Mouse (Mus musculus) MEL (cell line): ENCODE measurements around the gene Gm11992. TPM values are rescaled to one million over a fixed set of nuclear protein-coding genes. Genes with fewer than 3 reads are reported as not detected.

Experiments
- DNase-seq: peaks from one replicate; pipeline ENCODE4 v3.0.0; 2011; ENCODE audit warnings: low read depth, low spot score
- H3K27ac ChIP-seq: 2 replicates; pipeline ENCODE4 v1.5.1; 2012; ENCODE audit warnings: low read depth, mild to moderate bottlenecking, control low read depth, low read length, moderate library complexity; ENCODE audit not compliant: control insufficient read depth
- H3K27me3 ChIP-seq, 2 experiments: fragments of 150-350 bp in 1 of 2; sonication (generic) in 1 of 2; 2 replicates each; pipeline ENCODE4 v1.6.1; 2012; ENCODE audit warnings: low read length in 2 of 2, mild to moderate bottlenecking in 2 of 2, improper control_type of control experiment in 1 of 2, moderate library complexity in 1 of 2; ENCODE audit not compliant: insufficient read depth in 2 of 2, control insufficient read depth in 1 of 2
- H3K36me3 ChIP-seq, 2 experiments: 2 replicates each; pipeline ENCODE4 v1.6.1; 2012 to 2014; ENCODE audit warnings: low read length in 2 of 2, improper control_type of control experiment in 1 of 2, inconsistent platforms in 1 of 2, mild to moderate bottlenecking in 1 of 2; ENCODE audit not compliant: insufficient read depth in 2 of 2, control insufficient read depth in 1 of 2
- H3K4me1 ChIP-seq, 2 experiments: fragments of 150-350 bp in 1 of 2; sonication (generic) in 1 of 2; 2 replicates each; pipeline ENCODE4 v1.6.1; 2012; ENCODE audit warnings: low read length in 2 of 2, improper control_type of control experiment in 1 of 2, mild to moderate bottlenecking in 1 of 2; ENCODE audit not compliant: insufficient read depth in 2 of 2, control insufficient read depth in 1 of 2
- H3K4me3 ChIP-seq, 2 experiments: fragments of 150-350 bp in 1 of 2; sonication (generic) in 1 of 2; 2 replicates each; pipeline ENCODE4 v1.5.1; 2012; ENCODE audit warnings: low read depth in 2 of 2, low read length in 2 of 2, mild to moderate bottlenecking in 2 of 2, moderate library complexity in 2 of 2, control low read depth in 1 of 2, improper control_type of control experiment in 1 of 2; ENCODE audit not compliant: control insufficient read depth in 1 of 2, insufficient read depth in 1 of 2
- H3K79me2 ChIP-seq: 2 replicates; pipeline ENCODE4 v1.6.1; 2012; ENCODE audit warnings: mild to moderate bottlenecking, low read length, moderate library complexity; ENCODE audit not compliant: control insufficient read depth, poor library complexity, insufficient read depth
- H3K9ac ChIP-seq: 2 replicates; pipeline ENCODE4 v1.6.1; 2012; ENCODE audit warnings: low read depth, mild to moderate bottlenecking, control low read depth, low read length, moderate library complexity; ENCODE audit not compliant: control insufficient read depth, poor library complexity, severe bottlenecking
- H3K9me3 ChIP-seq: fragments of 150-350 bp; sonication (generic); replicated peaks from 2 replicates; pipeline ENCODE4 v1.6.1; 2012; ENCODE audit warnings: mild to moderate bottlenecking, low read length, improper control_type of control experiment, moderate library complexity; ENCODE audit not compliant: insufficient read depth
- CHD1 ChIP-seq: IDR thresholded peaks from 2 replicates; pipeline ENCODE4 v1.6.1; 2012; ENCODE audit warnings: low read depth, mild to moderate bottlenecking, inconsistent platforms, low read length, improper control_type of control experiment
- CHD2 ChIP-seq: IDR thresholded peaks from 2 replicates; pipeline ENCODE4 v1.6.1; 2011; ENCODE audit warnings: low read length, improper control_type of control experiment
- CTCF ChIP-seq, 3 experiments: IDR thresholded peaks in 2 of 3; conservative IDR thresholded peaks in 1 of 3; 2 replicates each; pipeline ENCODE4 v1.5.1; 2011 to 2012; ENCODE audit warnings: low read length in 3 of 3, low read depth in 2 of 3, mild to moderate bottlenecking in 2 of 3, improper control_type of control experiment in 1 of 3, inconsistent platforms in 1 of 3, mixed read lengths in 1 of 3, moderate library complexity in 1 of 3; ENCODE audit not compliant: control insufficient read depth in 1 of 3, insufficient read depth in 1 of 3, poor library complexity in 1 of 3, severe bottlenecking in 1 of 3
- E2F4 ChIP-seq: IDR thresholded peaks from 2 replicates; pipeline ENCODE4 v1.6.1; 2011; ENCODE audit warnings: low read depth, low read length, improper control_type of control experiment, borderline replicate concordance
- ELF1 ChIP-seq: IDR thresholded peaks from 2 replicates; pipeline ENCODE4 v1.6.1; 2014; ENCODE audit warnings: low read depth, mild to moderate bottlenecking, inconsistent platforms, low read length, improper control_type of control experiment, moderate library complexity
- EP300 ChIP-seq, 2 experiments: IDR thresholded peaks; 2 replicates each; pipeline ENCODE4 v1.6.1; 2011; ENCODE audit warnings: improper control_type of control experiment in 2 of 2, low read length in 2 of 2, low read depth in 1 of 2, mild to moderate bottlenecking in 1 of 2
- GATA1 ChIP-seq: IDR thresholded peaks from 2 replicates; pipeline ENCODE4 v1.6.1; 2011; ENCODE audit warnings: low read depth, low read length, improper control_type of control experiment
- HCFC1 ChIP-seq: IDR thresholded peaks from 2 replicates; pipeline ENCODE4 v1.6.1; 2012; ENCODE audit warnings: low read depth, mild to moderate bottlenecking, inconsistent platforms, low read length, improper control_type of control experiment, moderate library complexity
- KAT2A ChIP-seq: conservative IDR thresholded peaks from 2 replicates; pipeline ENCODE4 v1.6.1; 2012; ENCODE audit warnings: low read depth, low read length, improper control_type of control experiment, inconsistent platforms
- MAFK ChIP-seq: IDR thresholded peaks from 2 replicates; pipeline ENCODE4 v1.6.1; 2011; ENCODE audit warnings: low read depth, mild to moderate bottlenecking, low read length, improper control_type of control experiment, borderline replicate concordance
- MEF2A ChIP-seq: IDR thresholded peaks from 2 replicates; pipeline ENCODE4 v1.6.1; 2014; ENCODE audit warnings: low read depth, mild to moderate bottlenecking, inconsistent platforms, low read length, improper control_type of control experiment; ENCODE audit not compliant: poor library complexity, insufficient replicate concordance, severe bottlenecking; ENCODE audit errors: extremely low read depth
- MXI1 ChIP-seq: IDR thresholded peaks from 2 replicates; pipeline ENCODE4 v1.6.1; 2011; ENCODE audit warnings: mild to moderate bottlenecking, low read depth, low read length, improper control_type of control experiment
- MYC ChIP-seq: IDR thresholded peaks from 2 replicates; pipeline ENCODE4 v1.6.1; 2011; ENCODE audit warnings: low read depth, mild to moderate bottlenecking, low read length, improper control_type of control experiment, moderate library complexity
- NELFE ChIP-seq: IDR thresholded peaks from 2 replicates; pipeline ENCODE4 v1.6.1; 2011; ENCODE audit warnings: low read depth, low read length, improper control_type of control experiment
- NRF1 ChIP-seq: IDR thresholded peaks from 2 replicates; pipeline ENCODE4 v1.6.1; 2014; ENCODE audit warnings: low read depth, mild to moderate bottlenecking, inconsistent platforms, low read length, improper control_type of control experiment, moderate library complexity; ENCODE audit not compliant: poor library complexity, insufficient read depth, severe bottlenecking
- RCOR1 ChIP-seq: IDR thresholded peaks from 2 replicates; pipeline ENCODE4 v1.6.1; 2012; ENCODE audit warnings: low read depth, mild to moderate bottlenecking, inconsistent platforms, low read length, improper control_type of control experiment
- SIN3A ChIP-seq: IDR thresholded peaks from 2 replicates; pipeline ENCODE4 v1.6.1; 2012; ENCODE audit warnings: low read length, improper control_type of control experiment, inconsistent platforms
- TAL1 ChIP-seq: IDR thresholded peaks from 2 replicates; pipeline ENCODE4 v1.6.1; 2012; ENCODE audit warnings: mild to moderate bottlenecking, inconsistent platforms, low read length, moderate library complexity, mixed read lengths
- TBP ChIP-seq: IDR thresholded peaks from 2 replicates; pipeline ENCODE4 v1.8.0; 2011; ENCODE audit warnings: low read depth, low read length, improper control_type of control experiment
- TCF12 ChIP-seq: IDR thresholded peaks from 2 replicates; pipeline ENCODE4 v1.6.1; 2014; ENCODE audit warnings: low read depth, mild to moderate bottlenecking, inconsistent platforms, low read length, improper control_type of control experiment, moderate library complexity
- UBTF ChIP-seq: IDR thresholded peaks from 2 replicates; pipeline ENCODE4 v1.6.1; 2012; ENCODE audit warnings: low read depth, mild to moderate bottlenecking, inconsistent platforms, low read length, improper control_type of control experiment, moderate library complexity, borderline replicate concordance; ENCODE audit not compliant: insufficient read depth
- USF1 ChIP-seq: IDR thresholded peaks from 2 replicates; pipeline ENCODE4 v1.6.1; 2014; ENCODE audit warnings: low read depth, mild to moderate bottlenecking, inconsistent platforms, low read length, improper control_type of control experiment, moderate library complexity
- USF2 ChIP-seq, 2 experiments: IDR thresholded peaks; 2 replicates each; pipeline ENCODE4 v1.6.1; 2011 to 2012; ENCODE audit warnings: improper control_type of control experiment in 2 of 2, low read length in 2 of 2, borderline replicate concordance in 1 of 2, inconsistent platforms in 1 of 2, low read depth in 1 of 2, mild to moderate bottlenecking in 1 of 2; ENCODE audit not compliant: insufficient read depth in 1 of 2
- ZC3H11A ChIP-seq: IDR thresholded peaks from 2 replicates; pipeline ENCODE4 v1.6.1; 2012; ENCODE audit warnings: low read depth, mild to moderate bottlenecking, inconsistent platforms, low read length, improper control_type of control experiment
- ZKSCAN1 ChIP-seq: IDR thresholded peaks from 2 replicates; pipeline ENCODE4 v1.6.1; 2012; ENCODE audit warnings: low read depth, mild to moderate bottlenecking, inconsistent platforms, low read length, improper control_type of control experiment, moderate library complexity
- polyA plus RNA-seq, 2 experiments: library from polyadenylated mRNA; stranded (reverse) in 1 of 2; unstranded in 1 of 2; fragments of >175 nt in 1 of 2; fragments of >200 nt in 1 of 2; gene quantifications; 2 replicates each; pipeline versions ENCODE4 v1.2.1 to v1.2.4; 2012; ENCODE audit warnings: low replicate concordance in 2 of 2, low read depth in 1 of 2; ENCODE audit not compliant: insufficient read length in 2 of 2, insufficient read depth in 1 of 2, missing spikeins in 1 of 2
- total RNA-seq: library from RNA; depleted of rRNA; stranded (reverse); fragments of 300-350 nt; gene quantifications from 2 replicates; pipeline ENCODE4 v1.2.3, GENCODE M21; 2012

Gm11992 gene
- total and polyA plus RNA-seq, 3 experiments, result not detected

DNA sequence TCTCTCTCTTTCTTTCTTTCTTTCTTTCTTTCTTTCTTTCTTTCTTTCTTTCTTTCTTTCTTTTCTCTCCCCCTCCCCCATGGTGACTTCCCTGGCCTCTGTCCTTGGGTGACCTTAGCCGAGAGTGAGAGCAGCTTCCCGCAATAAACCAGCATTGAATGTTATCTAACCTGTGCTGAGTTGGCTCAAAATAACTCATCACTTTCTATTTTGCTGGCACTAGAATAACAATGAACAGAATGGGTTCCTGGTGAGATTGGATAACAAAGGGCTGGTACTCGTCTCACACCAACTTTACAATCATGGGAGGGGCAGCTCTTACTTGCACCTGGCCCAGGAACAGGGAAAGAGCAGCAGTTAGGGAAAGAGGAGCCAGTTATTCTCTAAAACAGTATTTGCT, 68.5 kb downstream of the Gm11992 start:
- H3K27me3 ChIP-seq, result no peaks in the 10 kb centered on the region; a peak in 2 of 4 replicates
- no peak for DNase-seq
- H3K9ac ChIP-seq, result no peak overlapping the region
- no peaks in the 10 kb centered on the region for H3K9me3 ChIP-seq
- H3K4me1 ChIP-seq, result peaks cover 18 to 39% of the 10 kb centered on the region in 2 experiments
- H3K79me2 ChIP-seq, result no peaks in the 10 kb centered on the region
- peak overlapping the region; percentile 39 to 69 for H3K4me3 ChIP-seq
- H3K27ac ChIP-seq, result no peak overlapping the region
- no peak for TF ChIP-seq NRF1
- no peak for TF ChIP-seq ZC3H11A
- peak; percentile 54; the same call in 1 of the 2 replicates for TF ChIP-seq MAFK
- peak; percentile 20 to 25; a peak in 1 of 4 replicates for TF ChIP-seq EP300 (IDR thresholded peaks at IDR 0.05; ENCODE audit: low read depth in 1 of 2, low read length in 2 of 2)
- TF ChIP-seq UBTF, result no peak
- no peak for TF ChIP-seq TCF12
- TF ChIP-seq MEF2A, result no peak
- TF ChIP-seq CTCF (IDR thresholded peaks at IDR 0.05 in 2 of 3, conservative IDR thresholded peaks at IDR 0.05 in 1 of 3; ENCODE audit: control insufficient read depth in 1 of 3, insufficient read depth in 1 of 3, low read depth in 2 of 3, low read length in 3 of 3, poor library complexity in 1 of 3, severe bottlenecking in 1 of 3), result no peak
- TF ChIP-seq CHD1, result no peak
- TF ChIP-seq E2F4, result no peak
- no peak for TF ChIP-seq NELFE
- TF ChIP-seq SIN3A, result 0 out of 2 replicates have a peak, but pooled peaks have one; percentile 8
- TF ChIP-seq USF2 (IDR thresholded peaks at IDR 0.05; ENCODE audit: borderline replicate concordance in 1 of 2, insufficient read depth in 1 of 2, low read depth in 1 of 2, low read length in 2 of 2), result no peak
- TF ChIP-seq CHD2, result no peak
- no peak for TF ChIP-seq USF1
- no peak for TF ChIP-seq ELF1
- no peak for TF ChIP-seq TBP
- peak; percentile 48; the same call in 1 of the 2 replicates for TF ChIP-seq RCOR1
- TF ChIP-seq ZKSCAN1, result no peak
- no peak for TF ChIP-seq HCFC1
- no peak for TF ChIP-seq MYC
- no peak for TF ChIP-seq KAT2A
- no peak for TF ChIP-seq TAL1
- no peak for TF ChIP-seq MXI1
- TF ChIP-seq GATA1, result no peak
- H3K36me3 ChIP-seq, result peaks cover 0 to 40% of the 10 kb centered on the region in 2 experiments; a peak in 2 of 4 replicates
